Mouse (Mus musculus): ENCODE results near the gene Wdr24.
A peak's percentile ranks its signal among the peaks of the same experiment; 100 is the strongest.

Gene Wdr24

GRCm38 (mm10) chr17:25823452-25823851 lies at the start of gene Wdr24:
Gene Wdr24, plus strand, starts transcription at chr17:25823627.
- DNase-seq (ENCODE audit: low read depth, low spot score) = peak; percentile 82

- DNase-seq (ENCODE audit: low read depth, low spot score) = no peak
These were observed 47.9 kb upstream of the Wdr24 start for GRCm38 (mm10) chr17:25775318-25776062.

DNA sequence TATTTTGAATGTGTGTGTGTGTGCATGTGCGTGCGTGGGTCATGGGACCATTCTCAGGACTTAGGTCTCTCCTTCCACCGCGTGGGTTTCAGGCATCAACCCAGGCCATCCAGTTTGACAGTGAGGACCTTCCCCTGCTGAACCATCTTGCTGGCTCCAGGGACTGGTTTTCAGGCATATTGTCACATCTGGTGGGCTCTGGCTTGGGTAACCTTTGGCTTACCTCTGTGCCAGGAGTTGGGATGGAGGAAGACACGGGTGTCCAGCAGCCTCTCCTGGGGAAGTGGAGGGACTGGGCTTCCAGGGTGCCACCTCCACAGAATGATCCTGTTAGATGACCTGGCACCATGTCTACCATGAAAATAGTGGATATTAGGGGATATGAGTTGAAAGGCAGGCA lies 45.5 kb upstream of the Wdr24 start:
- no peak for DNase-seq (ENCODE audit: low read depth, low spot score)

- no peak for DNase-seq (ENCODE audit: low read depth, low spot score)
These were observed 42.1 kb upstream of the Wdr24 start for GRCm38 (mm10) chr17:25781339-25781738.

- no peak for DNase-seq (ENCODE audit: low read depth, low spot score)
These were observed 40.3 kb upstream of the Wdr24 start for GRCm38 (mm10) chr17:25783086-25783485.

- DNase-seq (ENCODE audit: low read depth, low spot score) = no peak
These were observed 39.4 kb upstream of the Wdr24 start for GRCm38 (mm10) chr17:25783861-25784574.

DNA sequence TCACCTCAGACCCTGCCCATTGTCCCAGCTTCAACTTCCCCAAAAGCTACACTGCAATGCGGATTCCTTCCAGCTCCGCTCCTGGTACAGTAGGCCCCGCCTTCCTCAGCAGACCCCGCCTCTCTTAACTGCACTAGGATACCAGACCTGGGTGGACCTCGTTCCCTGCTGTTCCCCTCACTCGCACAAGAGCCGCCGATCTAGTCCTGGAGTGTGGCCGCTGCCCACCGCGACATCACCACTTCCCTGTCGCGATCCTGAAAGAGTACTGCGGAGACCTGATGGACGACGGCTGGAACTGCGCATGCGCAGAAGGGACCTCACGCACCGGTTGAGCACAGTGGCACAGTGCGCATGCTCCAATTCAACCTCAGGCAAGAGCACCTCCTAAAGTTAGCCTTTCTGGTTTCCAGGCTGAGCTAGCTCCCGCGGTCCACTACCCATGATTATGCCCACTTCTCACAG lies 38.1 kb upstream of the Wdr24 start, which contains the start of gene Haghl:
Gene Haghl (minus strand): TSS at position 393 of the 465 bp plus-strand sequence.
- DNase-seq (ENCODE audit: low read depth, low spot score) = peak; percentile 85

DNA sequence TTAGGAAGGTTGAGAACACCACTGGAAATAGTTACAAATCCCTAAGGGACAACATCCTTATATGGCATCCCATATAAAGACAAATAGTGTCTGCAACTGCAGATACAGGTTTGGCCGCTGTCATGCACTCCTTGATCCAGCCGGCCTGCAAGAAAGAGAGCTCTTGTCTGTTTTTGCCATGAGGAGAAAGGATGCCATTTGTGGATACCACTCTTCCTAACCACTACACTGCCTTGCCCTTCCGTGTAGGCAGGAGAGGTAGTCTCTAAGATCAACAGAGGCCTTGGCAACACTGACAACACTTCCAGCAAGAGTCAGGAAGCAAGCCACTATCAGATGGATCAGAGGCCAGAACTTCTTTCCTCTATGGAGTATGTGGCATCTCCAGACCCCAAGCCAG lies 37.1 kb upstream of the Wdr24 start, which contains the start of gene Ccdc78:
Gene Ccdc78 (plus strand): TSS at position 301 of the 400 bp plus-strand sequence.
- no peak for DNase-seq (ENCODE audit: low read depth, low spot score)

DNA sequence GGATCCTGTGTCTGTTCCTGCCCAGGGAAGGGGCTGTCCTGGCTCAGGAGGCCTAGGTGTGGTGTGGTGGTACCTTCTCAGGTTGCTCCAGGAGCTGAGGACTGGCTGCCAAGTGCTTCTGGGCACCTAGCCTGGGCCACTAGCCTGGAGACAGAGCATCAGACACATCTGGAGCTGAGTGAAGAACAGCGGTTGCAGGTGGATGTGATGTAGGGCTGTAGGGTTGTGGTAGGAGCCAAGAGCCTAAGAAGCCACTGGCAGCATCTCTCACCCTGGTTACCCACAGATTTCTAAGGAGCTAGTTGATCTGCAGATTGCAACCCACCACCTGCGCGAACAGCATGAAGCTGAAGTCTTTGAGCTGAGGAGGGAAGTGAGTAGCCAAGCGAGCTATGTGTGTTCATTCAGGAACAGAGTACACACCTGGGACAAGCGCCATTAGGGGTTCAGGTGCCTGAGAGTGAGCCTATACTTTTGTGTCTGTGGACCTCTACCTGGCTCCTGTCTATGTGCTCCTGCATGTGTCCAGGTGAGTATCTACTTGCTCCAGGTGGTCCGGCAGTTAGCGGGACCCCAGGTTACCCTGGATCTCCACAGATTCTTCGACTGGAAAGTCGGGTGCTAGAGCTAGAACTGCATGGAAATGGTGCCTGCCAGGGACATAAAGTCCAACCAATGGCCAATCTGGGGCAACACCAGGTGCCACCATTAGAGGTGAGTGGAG lies 36.5 kb upstream of the Wdr24 start:
- no peak for DNase-seq (ENCODE audit: low read depth, low spot score)

DNA sequence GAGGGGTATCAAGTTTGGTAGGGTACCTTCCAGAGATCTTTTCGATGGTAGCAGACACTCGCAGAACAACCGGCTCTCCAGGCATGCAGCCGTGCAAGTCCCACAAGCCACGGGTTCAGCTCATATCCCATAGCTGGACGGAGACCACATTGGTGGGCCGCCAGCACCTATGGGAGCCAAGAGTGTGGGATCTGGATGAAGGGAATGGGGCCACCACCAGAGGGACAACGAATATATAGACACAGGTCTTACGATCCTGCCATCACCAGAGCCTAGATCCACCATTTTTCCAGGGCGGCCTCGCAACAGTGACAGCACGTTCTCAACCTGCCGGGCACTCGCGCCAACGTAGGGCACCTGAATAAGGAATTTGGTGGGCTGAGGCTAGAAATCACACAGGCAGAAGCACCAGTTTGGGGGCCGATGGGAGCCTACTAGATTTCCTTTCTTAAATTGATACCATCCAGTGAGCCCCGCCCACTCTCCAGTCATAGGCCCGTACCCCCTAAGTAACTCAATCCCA lies 32.0 kb upstream of the Wdr24 start:
- DNase-seq (ENCODE audit: low read depth, low spot score) = no peak

GRCm38 (mm10) chr17:25791843-25792527 lies 31.4 kb upstream of the Wdr24 start:
- no peak for DNase-seq (ENCODE audit: low read depth, low spot score)

GRCm38 (mm10) chr17:25792615-25793014 lies 30.8 kb upstream of the Wdr24 start, which contains the start of gene Fam173a:
Gene Fam173a, minus strand, starts transcription at chr17:25792901.
- no peak for DNase-seq (ENCODE audit: low read depth, low spot score)

- DNase-seq (ENCODE audit: low read depth, low spot score) = no peak
These were observed 29.2 kb upstream of the Wdr24 start for GRCm38 (mm10) chr17:25794197-25794596.

GRCm38 (mm10) chr17:25794998-25795397 lies 28.4 kb upstream of the Wdr24 start:
- no peak for DNase-seq (ENCODE audit: low read depth, low spot score)

DNA sequence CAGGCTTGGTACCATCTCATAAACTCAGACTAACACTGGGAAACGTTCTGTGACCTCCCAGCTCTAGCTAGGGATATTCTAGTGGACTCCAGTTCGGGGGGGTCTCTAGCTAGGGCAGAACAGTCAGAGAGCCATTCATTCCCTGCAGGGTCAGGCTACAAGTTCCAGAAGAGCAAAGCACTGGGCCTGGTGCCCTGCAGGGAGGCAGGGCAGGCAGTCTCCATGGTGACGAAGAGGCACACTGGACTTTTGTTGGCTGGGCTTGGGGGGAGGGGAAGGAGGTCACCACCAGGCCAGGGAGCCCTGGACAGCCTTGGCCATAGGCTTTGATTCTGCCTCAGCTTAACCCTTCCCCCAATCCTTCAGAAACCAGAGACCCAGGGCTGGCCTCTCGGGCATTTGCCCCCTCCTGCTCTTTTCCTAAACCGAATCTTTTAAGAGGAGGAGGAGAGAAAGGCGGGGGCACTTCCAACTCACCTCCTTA lies 27.8 kb upstream of the Wdr24 start, which contains the start of gene AC134908.4:
Gene AC134908.4 (minus strand): TSS at position 51 of the 484 bp plus-strand sequence.
- no peak for DNase-seq (ENCODE audit: low read depth, low spot score)

GRCm38 (mm10) chr17:25796211-25796771 lies 27.1 kb upstream of the Wdr24 start:
- DNase-seq (ENCODE audit: low read depth, low spot score) = no peak

- DNase-seq (ENCODE audit: low read depth, low spot score) = no peak
These were observed 26.5 kb upstream of the Wdr24 start, which contains the start of gene Metrn for GRCm38 (mm10) chr17:25796951-25797369. Gene Metrn, minus strand, starts transcription at chr17:25797136.

DNA sequence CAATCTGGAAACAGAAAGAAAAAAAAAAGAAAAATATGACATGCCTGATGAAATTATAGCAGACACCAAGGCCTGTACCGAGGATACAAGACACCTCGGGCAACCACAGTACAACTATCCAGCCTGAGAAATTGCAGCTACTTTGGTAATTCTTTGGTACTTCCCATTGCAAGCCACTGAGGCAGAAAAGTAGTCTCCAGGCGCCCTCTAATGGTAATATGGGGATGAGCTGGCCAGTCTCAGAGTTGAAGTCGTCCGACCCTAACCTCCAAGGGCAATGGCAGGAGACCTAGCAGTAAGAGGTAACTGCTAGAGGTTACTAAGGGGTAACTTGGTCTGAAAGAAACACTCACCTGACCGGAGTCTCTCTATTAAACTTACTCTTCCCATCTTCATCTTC lies 22.4 kb upstream of the Wdr24 start:
- DNase-seq (ENCODE audit: low read depth, low spot score) = no peak

GRCm38 (mm10) chr17:25802825-25803517 lies 20.5 kb upstream of the Wdr24 start:
- no peak for DNase-seq (ENCODE audit: low read depth, low spot score)

DNA sequence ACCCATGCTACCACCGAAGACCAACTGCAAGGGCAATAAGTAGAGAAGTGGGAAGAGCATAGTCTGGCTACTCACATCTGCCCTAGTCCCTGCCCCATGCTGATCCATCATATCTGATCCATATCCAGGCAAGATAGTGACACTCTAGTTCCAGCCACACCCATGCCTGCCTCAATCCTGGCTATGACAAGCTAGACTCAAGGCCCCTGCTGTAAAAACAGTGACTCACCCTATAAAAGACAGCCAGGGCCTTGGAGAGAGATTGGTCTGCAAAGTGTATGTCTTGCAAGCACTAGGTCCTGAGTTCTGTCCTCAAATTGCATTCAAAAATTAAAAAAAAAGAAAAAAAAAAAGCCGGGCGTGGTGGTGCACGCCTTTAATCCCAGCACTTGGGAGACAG lies 16.9 kb upstream of the Wdr24 start:
- DNase-seq (ENCODE audit: low read depth, low spot score) = no peak

Measured in brain, embryonic 18.5 days (tissue).